Mouse (Mus musculus) midbrain, embryonic 13.5 days (tissue): ENCODE measurements at regions not wholly inside any gene's neighbourhood (a gene's known extent, or its start where the extent isn't known, plus 50 kb on each side); places are given as distances from the start of the nearest gene placed in this dataset.
A peak's percentile ranks its signal among the peaks of the same experiment; 100 is the strongest.
"Not testable (repeated sequence)": the region's sequence is repeated elsewhere in the genome, so short reads cannot be mapped to it uniquely, and the experiment has no call there.

Source experiments
- ATAC-seq: fragments of 200-750 bp; cut with Nextera tagmentation; 2 replicates; pipeline ENCODE4 v1.8.0; 2017; ENCODE audit warnings: mild to moderate bottlenecking, moderate TSS enrichment, moderate library complexity
- H3K27ac ChIP-seq: fragments of 300-500 bp; sonication (generic); 2 replicates; pipeline ENCODE4 v1.5.1; 2015; ENCODE audit warnings: inconsistent platforms, mild to moderate bottlenecking, moderate library complexity
- H3K27me3 ChIP-seq: fragments of 300-500 bp; sonication (generic); 2 replicates; pipeline ENCODE4 v1.6.1; 2015; ENCODE audit warnings: mild to moderate bottlenecking, inconsistent platforms
- H3K36me3 ChIP-seq: fragments of 300-500 bp; sonication (generic); 2 replicates; pipeline ENCODE4 v1.6.1; 2015; ENCODE audit warnings: mild to moderate bottlenecking, inconsistent platforms
- H3K4me1 ChIP-seq: fragments of 300-500 bp; sonication (generic); replicated peaks from 2 replicates; pipeline ENCODE4 v1.6.1; 2015; ENCODE audit warnings: inconsistent platforms
- H3K4me2 ChIP-seq: fragments of 300-500 bp; sonication (generic); replicated peaks from 2 replicates; pipeline ENCODE4 v1.6.1; 2015; ENCODE audit warnings: moderate library complexity, mild to moderate bottlenecking, inconsistent platforms
- H3K4me3 ChIP-seq: fragments of 300-500 bp; sonication (generic); replicated peaks from 2 replicates; pipeline ENCODE4 v1.5.1; 2015; ENCODE audit warnings: mild to moderate bottlenecking, inconsistent platforms
- H3K9ac ChIP-seq: fragments of 300-500 bp; sonication (generic); replicated peaks from 2 replicates; pipeline ENCODE4 v1.6.1; 2015; ENCODE audit warnings: mild to moderate bottlenecking, inconsistent platforms
- H3K9me3 ChIP-seq: fragments of 300-500 bp; sonication (generic); 2 replicates; pipeline ENCODE4 v1.6.1; 2016; ENCODE audit warnings: mild to moderate bottlenecking, inconsistent platforms
- WGBS: fragments of 180-500 bp; shearing (Covaris S2); methylation state at CpG from one replicate; pipeline ENCODE4 v1.1.7; 2015; 5-methylcytosine and 5-hydroxymethylcytosine counted together

DNA sequence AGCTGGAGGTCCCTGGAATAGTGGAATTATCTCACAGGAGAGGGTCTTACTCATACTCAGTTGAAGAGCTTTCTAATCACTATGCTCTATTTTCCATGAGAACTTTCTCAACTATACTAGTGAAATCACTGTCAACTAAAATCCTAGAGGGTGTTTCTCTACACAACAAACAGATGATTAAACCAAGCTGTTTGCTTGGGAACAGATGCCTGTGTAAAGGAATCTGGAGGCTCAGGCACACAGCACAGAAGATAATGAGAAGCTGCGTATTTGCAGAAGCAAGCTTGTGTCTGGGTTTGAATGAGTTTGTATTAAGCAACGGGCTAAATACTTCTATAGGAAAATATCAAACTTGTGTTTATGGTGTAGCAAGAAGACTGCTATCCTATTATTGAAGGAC is 202.9 kb upstream of the Myo3a start:
- no peaks in the 10 kb centered on the region for H3K27me3 ChIP-seq
- H3K4me1 ChIP-seq: peaks cover 1% of the 10 kb centered on the region
- WGBS: 84% methylated on average over 2 of the region's 2 CpGs

DNA sequence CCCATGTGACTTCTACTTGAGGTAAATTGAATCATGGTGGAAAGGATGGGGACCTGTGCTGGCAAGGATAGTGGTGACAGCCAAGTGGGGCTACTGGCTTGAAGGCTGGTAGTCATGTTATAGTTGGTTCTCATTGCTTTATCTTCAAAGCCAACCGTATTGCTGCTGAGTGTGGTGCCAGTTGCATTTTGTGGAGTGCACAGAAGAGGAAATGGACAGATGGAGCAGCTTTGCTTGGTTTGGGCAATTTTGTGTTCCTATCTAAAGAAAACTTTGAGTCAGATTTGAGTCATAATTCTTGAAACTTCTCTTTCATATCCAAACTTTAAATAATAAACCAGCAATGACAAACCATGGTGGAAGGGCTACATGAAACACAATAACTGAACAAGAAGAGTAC is 200.5 kb upstream of the Myo3a start:
- H3K36me3 ChIP-seq: no peaks in the 10 kb centered on the region
- H3K27ac ChIP-seq: no peak overlapping the region
- no peak overlapping the region for H3K4me3 ChIP-seq
- no peak overlapping the region for H3K4me2 ChIP-seq
- no peak overlapping the region for H3K9ac ChIP-seq
- WGBS: 91% methylated on average over 1 of the region's 1 CpGs
- H3K27me3 ChIP-seq: no peaks in the 10 kb centered on the region
- peaks cover 5% of the 10 kb centered on the region for H3K4me1 ChIP-seq
- ATAC-seq: no peak
- H3K9me3 ChIP-seq: no peaks in the 10 kb centered on the region

More for the DNA sequence above, 202.9 kb upstream of the Myo3a start:
- H3K27ac ChIP-seq: no peak overlapping the region
- no peaks in the 10 kb centered on the region for H3K36me3 ChIP-seq
- no peak overlapping the region for H3K9ac ChIP-seq
- no peak overlapping the region for H3K4me3 ChIP-seq
- no peak overlapping the region for H3K4me2 ChIP-seq
- H3K9me3 ChIP-seq: no peaks in the 10 kb centered on the region
- no peak for ATAC-seq

GRCm38 (mm10) chr2:22028569-22028968 is 198.7 kb upstream of the Myo3a start:
- Histone ChIP-seq H3K4me1 (peaks cover 5% of the 10 kb centered on the region), H3K4me2 (no peak overlapping the region), H3K4me3 (no peak overlapping the region), H3K36me3 (no peaks in the 10 kb centered on the region), H3K27me3 (no peaks in the 10 kb centered on the region), H3K27ac (peak overlapping the region; percentile 72), H3K9me3 (no peaks in the 10 kb centered on the region), H3K9ac (no peak overlapping the region)
- ATAC-seq: 0 out of 2 replicates have a peak, but pooled peaks have one; percentile 43
- WGBS: 64% methylated on average over 1 of the region's 1 CpGs

DNA sequence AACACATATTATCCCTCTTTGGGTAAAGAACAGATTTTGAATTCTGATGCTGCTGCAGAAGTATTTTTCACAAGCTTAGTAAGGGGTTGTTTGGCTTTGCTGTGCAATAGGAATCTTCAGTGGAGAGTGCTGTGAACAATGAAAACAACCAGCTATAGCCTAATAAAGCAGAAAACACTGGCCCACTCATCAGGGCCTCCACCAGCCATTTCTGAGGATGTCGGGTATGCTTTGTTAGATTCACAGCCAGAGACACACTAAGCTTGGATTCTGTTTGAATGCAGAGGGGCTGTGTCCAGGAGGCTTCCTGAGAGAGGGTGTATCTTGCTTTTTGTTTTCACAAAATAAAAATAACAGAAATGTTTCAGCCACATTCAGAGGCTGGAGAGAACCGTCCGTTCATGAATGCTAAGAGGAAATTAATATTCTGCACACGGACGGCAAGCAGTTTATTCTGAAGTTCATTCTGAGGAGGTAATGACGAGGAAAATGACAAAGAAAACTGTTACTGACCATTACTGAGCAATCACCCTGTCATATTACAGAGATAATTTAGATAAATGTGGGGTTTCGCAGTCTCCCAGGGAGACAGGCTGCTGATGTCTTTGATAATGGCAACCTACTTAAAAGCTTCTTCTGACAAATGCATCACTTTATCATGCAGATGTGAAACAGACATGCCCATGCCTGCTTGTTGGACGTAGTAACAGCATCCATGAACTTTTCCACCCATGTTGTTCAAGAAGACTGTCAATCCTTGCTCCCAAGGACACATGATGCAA is 198.1 kb upstream of the Myo3a start:
- Histone ChIP-seq H3K9me3 (no peaks in the 10 kb centered on the region), H3K4me1 (peaks cover 9% of the 10 kb centered on the region), H3K4me2 (no peak overlapping the region), H3K36me3 (no peaks in the 10 kb centered on the region), H3K4me3 (no peak overlapping the region), H3K9ac (no peak overlapping the region), H3K27me3 (no peaks in the 10 kb centered on the region), H3K27ac (peak overlapping the region; percentile 72)
- 32% methylated on average over 8 of the region's 8 CpGs for WGBS
- peak; percentile 83 for ATAC-seq

DNA sequence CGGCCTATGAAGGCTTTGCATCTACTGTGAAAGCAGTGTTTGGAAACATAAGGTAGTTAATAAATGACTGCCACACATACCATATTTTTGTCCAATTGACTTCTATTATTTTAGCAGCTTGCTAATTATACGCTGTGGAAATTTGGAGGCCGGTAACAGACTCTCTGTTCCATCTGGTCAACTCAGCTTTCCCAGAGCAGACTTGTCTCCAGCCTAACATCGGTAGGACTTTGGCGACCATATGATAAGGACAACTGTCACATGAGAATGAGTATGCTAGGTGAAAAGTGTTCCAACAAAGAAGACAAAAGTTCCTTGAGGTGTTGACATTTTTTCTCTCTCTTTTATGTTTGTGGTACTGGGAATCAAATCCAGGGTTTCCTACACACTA is 197.5 kb upstream of the Myo3a start:
- no peak overlapping the region for H3K4me3 ChIP-seq
- no peak overlapping the region for H3K4me2 ChIP-seq
- peak overlapping the region; percentile 72 for H3K27ac ChIP-seq
- no peaks in the 10 kb centered on the region for H3K36me3 ChIP-seq
- WGBS: 84% methylated on average over 5 of the region's 5 CpGs
- H3K9ac ChIP-seq: no peak overlapping the region
- H3K4me1 ChIP-seq: peaks cover 9% of the 10 kb centered on the region
- no peaks in the 10 kb centered on the region for H3K27me3 ChIP-seq
- H3K9me3 ChIP-seq: no peaks in the 10 kb centered on the region
- ATAC-seq: peak; percentile 21; the same call in 1 of the 2 replicates

DNA sequence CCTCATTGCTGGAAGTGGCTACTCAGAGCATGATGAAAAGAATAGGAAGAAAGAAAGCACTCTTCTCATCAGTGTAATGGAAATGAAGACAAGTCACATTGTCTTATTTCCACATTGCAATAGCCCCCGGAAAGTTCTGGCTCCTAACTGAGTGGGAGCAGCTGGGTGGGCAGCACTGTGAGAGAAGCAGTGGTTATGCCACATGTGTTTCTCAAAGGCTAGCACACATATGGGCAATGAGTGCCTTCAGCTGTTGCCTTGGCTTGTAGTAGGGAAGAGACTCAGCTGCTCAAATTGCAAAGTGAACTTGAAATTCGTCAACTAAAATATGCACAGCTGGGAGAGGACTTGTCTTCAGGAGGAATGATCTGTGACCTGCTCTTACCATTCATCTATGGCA is 190.5 kb upstream of the Myo3a start:
- Histone ChIP-seq H3K4me3 (no peak overlapping the region), H3K27me3 (no peaks in the 10 kb centered on the region), H3K9me3 (no peaks in the 10 kb centered on the region), H3K27ac (no peak overlapping the region), H3K4me2 (no peak overlapping the region), H3K9ac (no peak overlapping the region), H3K4me1 (0 out of 2 replicates have a peak, but pooled peaks cover 4% of the 10 kb centered on the region), H3K36me3 (no peaks in the 10 kb centered on the region)
- 84% methylated on average over 2 of the region's 2 CpGs for WGBS
- ATAC-seq: no peak

- Histone ChIP-seq H3K27ac (no peak overlapping the region), H3K9me3 (no peaks in the 10 kb centered on the region)
- ATAC-seq: no peak
These were observed 188.5 kb upstream of the Myo3a start for GRCm38 (mm10) chr2:22038780-22039179.

GRCm38 (mm10) chr2:22043937-22044336 is 183.4 kb upstream of the Myo3a start:
- not testable (repeated sequence) for H3K27ac ChIP-seq, H3K9me3 ChIP-seq, H3K4me2 ChIP-seq, H3K36me3 ChIP-seq, H3K9ac ChIP-seq, ATAC-seq, H3K27me3 ChIP-seq, H3K4me1 ChIP-seq, H3K4me3 ChIP-seq
- 90% methylated on average over 6 of the region's 6 CpGs for WGBS

More at GRCm38 (mm10) chr2:22038780-22039179, 188.5 kb upstream of the Myo3a start:
- no peaks in the 10 kb centered on the region for H3K27me3 ChIP-seq
- 0 out of 2 replicates have a peak, but pooled peaks cover 3% of the 10 kb centered on the region for H3K4me1 ChIP-seq
- no peak overlapping the region for H3K9ac ChIP-seq
- H3K4me3 ChIP-seq: no peak overlapping the region
- WGBS: 29% methylated on average over 2 of the region's 2 CpGs
- no peak overlapping the region for H3K4me2 ChIP-seq
- H3K36me3 ChIP-seq: no peaks in the 10 kb centered on the region

- H3K27ac ChIP-seq: no peak overlapping the region
- H3K27me3 ChIP-seq: no peaks in the 10 kb centered on the region
- no peak overlapping the region for H3K4me3 ChIP-seq
- H3K36me3 ChIP-seq: no peaks in the 10 kb centered on the region
- H3K4me1 ChIP-seq: no peaks in the 10 kb centered on the region
- no peak overlapping the region for H3K9ac ChIP-seq
- H3K4me2 ChIP-seq: no peak overlapping the region
- ATAC-seq: no peak
- 63% methylated on average over 2 of the region's 2 CpGs for WGBS
- H3K9me3 ChIP-seq: no peaks in the 10 kb centered on the region
These were observed 182.4 kb upstream of the Myo3a start for GRCm38 (mm10) chr2:22044949-22045348.

DNA sequence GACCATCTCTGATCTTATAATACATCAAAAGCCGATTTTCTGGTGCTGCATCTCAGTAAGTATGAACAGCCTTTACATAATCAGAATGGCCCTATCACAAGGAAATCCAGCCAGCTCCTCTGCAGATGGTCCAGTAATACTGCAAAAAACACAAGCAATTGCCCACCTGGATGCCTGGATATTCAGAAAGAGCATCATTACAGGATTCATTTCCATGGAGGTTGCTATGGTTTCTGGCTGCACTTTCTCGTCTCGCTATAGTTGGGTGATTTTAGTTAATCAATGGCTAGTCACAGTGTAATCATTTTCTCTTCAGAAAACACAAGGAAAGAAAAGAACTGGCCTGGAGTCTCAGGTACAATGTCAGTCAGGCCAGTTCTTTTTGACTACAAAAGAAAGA is 179.8 kb upstream of the Myo3a start:
- H3K27me3 ChIP-seq: no peaks in the 10 kb centered on the region
- no peak overlapping the region for H3K4me3 ChIP-seq
- no peaks in the 10 kb centered on the region for H3K9me3 ChIP-seq
- WGBS: 53% methylated on average over 3 of the region's 3 CpGs
- H3K9ac ChIP-seq: no peak overlapping the region
- no peaks in the 10 kb centered on the region for H3K36me3 ChIP-seq
- no peak overlapping the region for H3K4me2 ChIP-seq
- H3K4me1 ChIP-seq: no peaks in the 10 kb centered on the region
- H3K27ac ChIP-seq: 0 out of 2 replicates have a peak overlapping the region, but pooled peaks have one; percentile 32
- ATAC-seq: peak; percentile 58; the same call in 1 of the 2 replicates

DNA sequence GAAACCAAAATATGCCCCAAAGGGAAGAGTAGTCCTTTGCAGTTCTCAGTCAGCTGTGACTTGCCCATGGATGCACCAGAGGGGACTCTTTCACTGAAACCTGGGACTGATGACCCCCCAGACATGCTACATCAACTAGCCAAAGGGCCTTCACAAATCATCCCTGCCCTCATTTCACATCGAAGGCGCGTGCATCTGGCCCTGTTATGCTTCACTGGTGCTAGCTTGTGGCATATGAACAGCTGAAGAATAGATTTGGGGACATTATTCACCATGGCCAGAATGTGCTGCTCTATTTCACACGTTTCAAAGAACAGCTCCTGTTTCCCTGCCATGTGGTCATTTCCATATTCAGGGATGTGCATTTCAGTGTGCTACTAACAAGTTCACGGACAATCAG is 160.8 kb upstream of the Myo3a start:
- no peak overlapping the region for H3K9ac ChIP-seq
- H3K36me3 ChIP-seq: no peaks in the 10 kb centered on the region
- WGBS: 68% methylated on average over 5 of the region's 5 CpGs
- H3K4me1 ChIP-seq: no peaks in the 10 kb centered on the region
- H3K9me3 ChIP-seq: no peaks in the 10 kb centered on the region
- ATAC-seq: no peak
- H3K27me3 ChIP-seq: no peaks in the 10 kb centered on the region
- no peak overlapping the region for H3K4me3 ChIP-seq
- no peak overlapping the region for H3K4me2 ChIP-seq
- peak overlapping the region; percentile 44; the same call in 1 of the 2 replicates for H3K27ac ChIP-seq

DNA sequence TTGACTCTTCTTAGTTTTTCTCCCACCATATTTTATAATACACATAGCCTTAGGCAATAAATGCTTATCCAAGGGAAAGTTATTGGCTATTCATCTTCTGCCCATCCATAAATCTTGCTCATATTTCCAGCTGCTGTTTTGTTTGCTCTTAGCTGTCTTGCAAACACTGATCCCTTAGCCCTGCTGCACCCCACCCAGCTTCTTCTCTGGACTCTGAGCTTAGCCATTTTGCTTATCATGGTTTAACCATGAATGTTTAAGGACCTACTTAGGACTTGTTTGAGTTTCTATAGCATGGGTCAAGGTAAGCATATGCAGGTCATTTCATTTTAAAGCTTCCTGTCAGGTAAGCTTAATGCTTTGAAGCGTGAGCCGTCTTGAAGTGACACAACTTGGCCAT is 130.5 kb upstream of the Myo3a start:
- Histone ChIP-seq H3K27ac (no peak overlapping the region), H3K9me3 (no peaks in the 10 kb centered on the region), H3K9ac (no peak overlapping the region), H3K4me3 (no peak overlapping the region), H3K4me2 (no peak overlapping the region), H3K4me1 (no peaks in the 10 kb centered on the region), H3K36me3 (no peaks in the 10 kb centered on the region), H3K27me3 (no peaks in the 10 kb centered on the region)
- no peak for ATAC-seq
- 94% methylated on average over 2 of the region's 2 CpGs for WGBS

GRCm38 (mm10) chr2:22105150-22105549 is 122.2 kb upstream of the Myo3a start:
- no peak overlapping the region for H3K4me3 ChIP-seq
- H3K9me3 ChIP-seq: no peaks in the 10 kb centered on the region
- H3K9ac ChIP-seq: no peak overlapping the region
- H3K4me1 ChIP-seq: no peaks in the 10 kb centered on the region
- WGBS: 57% methylated on average over 5 of the region's 5 CpGs
- no peak overlapping the region for H3K4me2 ChIP-seq
- no peak overlapping the region for H3K27ac ChIP-seq
- no peak for ATAC-seq
- H3K27me3 ChIP-seq: no peaks in the 10 kb centered on the region
- no peaks in the 10 kb centered on the region for H3K36me3 ChIP-seq
